Mouse (Mus musculus): Measurements from ENCODE around the gene Itgb4.

The Itgb4 gene

GRCm38 (mm10) chr11:115974309-115975082 lies at the start of gene Itgb4:
TSS of gene Itgb4 (plus strand) at chr11:115974709.
- DNase-seq (ENCODE audit: low spot score), result peak; percentile 62

- no peak for DNase-seq (ENCODE audit: low spot score)
Observed at GRCm38 (mm10) chr11:115929031-115929430, 45.5 kb upstream of the Itgb4 start.

- no peak for DNase-seq (ENCODE audit: low spot score)
Observed at GRCm38 (mm10) chr11:115929818-115930217, 44.7 kb upstream of the Itgb4 start.

- no peak for DNase-seq (ENCODE audit: low spot score)
Observed at GRCm38 (mm10) chr11:115931235-115931634, 43.3 kb upstream of the Itgb4 start.

- DNase-seq (ENCODE audit: low spot score), result peak; percentile 93
Observed at GRCm38 (mm10) chr11:115933108-115933746, 41.3 kb upstream of the Itgb4 start, which contains the start of the genes Sap30bp and Recql5. TSS of gene Sap30bp (plus strand) at chr11:115933282. TSS of gene Recql5 (minus strand) at chr11:115933477.

GRCm38 (mm10) chr11:115933747-115934110 lies 40.8 kb upstream of the Itgb4 start:
- no peak for DNase-seq (ENCODE audit: low spot score)

GRCm38 (mm10) chr11:115939690-115940329 lies 34.7 kb upstream of the Itgb4 start:
- DNase-seq (ENCODE audit: low spot score), result peak; percentile 47

- no peak for DNase-seq (ENCODE audit: low spot score)
Observed at GRCm38 (mm10) chr11:115941980-115942379, 32.5 kb upstream of the Itgb4 start.

- no peak for DNase-seq (ENCODE audit: low spot score)
Observed at GRCm38 (mm10) chr11:115945247-115945646, 29.3 kb upstream of the Itgb4 start.

- no peak for DNase-seq (ENCODE audit: low spot score)
Observed at GRCm38 (mm10) chr11:115946221-115946828, 28.2 kb upstream of the Itgb4 start.

GRCm38 (mm10) chr11:115948316-115948715 lies 26.2 kb upstream of the Itgb4 start:
- DNase-seq (ENCODE audit: low spot score), result no peak

- no peak for DNase-seq (ENCODE audit: low spot score)
Observed at GRCm38 (mm10) chr11:115950719-115951118, 23.8 kb upstream of the Itgb4 start.

GRCm38 (mm10) chr11:115954712-115955111 lies 19.8 kb upstream of the Itgb4 start:
- DNase-seq (ENCODE audit: low spot score), result no peak

- peak; percentile 40 for DNase-seq (ENCODE audit: low spot score)
Observed at GRCm38 (mm10) chr11:115955195-115955858, 19.2 kb upstream of the Itgb4 start.

GRCm38 (mm10) chr11:115956453-115956852 lies 18.1 kb upstream of the Itgb4 start:
- no peak for DNase-seq (ENCODE audit: low spot score)

GRCm38 (mm10) chr11:115957971-115958370 lies 16.5 kb upstream of the Itgb4 start:
- no peak for DNase-seq (ENCODE audit: low spot score)

- no peak for DNase-seq (ENCODE audit: low spot score)
Observed at GRCm38 (mm10) chr11:115959018-115959417, 15.5 kb upstream of the Itgb4 start.

- DNase-seq (ENCODE audit: low spot score), result no peak
Observed at GRCm38 (mm10) chr11:115962651-115963412, 11.7 kb upstream of the Itgb4 start.

GRCm38 (mm10) chr11:115964977-115965604 lies 9.4 kb upstream of the Itgb4 start:
- peak; percentile 71 for DNase-seq (ENCODE audit: low spot score)

GRCm38 (mm10) chr11:115968731-115969405 lies 5.6 kb upstream of the Itgb4 start:
- DNase-seq (ENCODE audit: low spot score), result no peak

Data from ovary, postnatal 36 days (tissue).